Mouse (Mus musculus) thymus, adult 2 months (tissue): ENCODE data around the gene Cobll1.

Experiments used
- CTCF ChIP-seq: fragments of 200-500 bp; IDR thresholded peaks from 2 replicates; pipeline ENCODE4 v1.5.1; 2012; ENCODE audit warnings: mild to moderate bottlenecking, control low read depth, low read length, moderate library complexity, borderline replicate concordance; ENCODE audit not compliant: control insufficient read depth, poor library complexity, insufficient read depth; ENCODE audit errors: extremely low read depth
- POLR2A ChIP-seq: fragments of 200-500 bp; IDR thresholded peaks from 2 replicates; pipeline ENCODE4 v1.6.1; 2012; ENCODE audit warnings: mild to moderate bottlenecking, low read length, control low read depth, moderate library complexity; ENCODE audit not compliant: control insufficient read depth, poor library complexity, insufficient read depth; ENCODE audit errors: extremely low read depth

GRCm38 (mm10) chr2:65101388-65101787 lies 137.8 kb downstream of the Cobll1 start:
- TF ChIP-seq CTCF, result no peak
- no peak for TF ChIP-seq POLR2A
